Mouse (Mus musculus): ENCODE data around the gene Gm49425. TPM values are rescaled to one million over a fixed set of nuclear protein-coding genes. Genes with fewer than 3 reads are reported as not detected.

Gm49425 gene
- not detected for polyA plus RNA-seq (2014; fragmentation: Illumina TruSeq; extraction: RNeasy Lipid Tissue Mini Kit (QIAGEN cat#74804); ENCODE audit: low read depth, low replicate concordance)

DNA sequence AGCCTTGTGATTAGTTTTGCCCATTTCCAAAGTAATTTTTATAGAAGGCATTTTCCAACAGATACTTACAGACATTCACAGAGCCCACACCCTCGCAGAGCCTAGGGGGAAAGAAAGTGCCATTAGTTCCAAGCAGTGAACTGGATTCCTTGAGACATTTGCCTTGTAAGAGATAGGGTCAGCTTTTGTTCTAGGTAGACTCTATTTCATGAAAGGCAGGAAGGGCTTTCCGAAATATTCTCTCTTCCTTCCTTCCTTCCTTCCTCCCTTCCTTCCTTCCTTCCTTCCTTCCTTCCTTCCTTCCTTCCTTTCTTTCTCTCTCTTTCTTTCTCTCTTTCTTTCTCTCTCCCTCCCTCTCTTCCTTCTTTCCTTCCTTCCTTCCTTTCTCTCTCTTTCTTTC is at the start of gene Gm49425:
TSS of gene Gm49425 (minus strand) at position 101 of the 400 bp plus-strand sequence.

DNA sequence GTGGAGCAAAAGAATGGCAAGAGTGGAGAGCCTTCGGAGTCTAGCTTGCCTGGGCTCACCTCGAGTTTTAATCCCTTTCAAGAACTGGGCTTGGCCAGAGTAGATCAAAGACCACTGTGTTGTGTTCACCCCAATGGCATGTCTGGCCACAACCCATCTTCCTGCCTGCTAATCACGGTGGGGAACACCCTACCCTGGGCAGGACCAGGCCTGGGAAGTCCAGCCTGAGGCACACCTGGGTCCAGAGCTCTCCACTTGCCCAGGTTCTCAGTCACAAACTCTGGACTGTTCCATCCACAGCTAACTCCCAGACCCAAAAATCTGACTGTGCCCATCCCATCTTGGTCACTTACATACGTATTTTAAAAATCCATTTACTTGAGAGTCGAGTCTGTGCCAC is 45.8 kb upstream of the Gm49425 start, which contains the start of gene Krt90:
TSS of gene Krt90 (minus strand) at position 101 of the 400 bp plus-strand sequence.

DNA sequence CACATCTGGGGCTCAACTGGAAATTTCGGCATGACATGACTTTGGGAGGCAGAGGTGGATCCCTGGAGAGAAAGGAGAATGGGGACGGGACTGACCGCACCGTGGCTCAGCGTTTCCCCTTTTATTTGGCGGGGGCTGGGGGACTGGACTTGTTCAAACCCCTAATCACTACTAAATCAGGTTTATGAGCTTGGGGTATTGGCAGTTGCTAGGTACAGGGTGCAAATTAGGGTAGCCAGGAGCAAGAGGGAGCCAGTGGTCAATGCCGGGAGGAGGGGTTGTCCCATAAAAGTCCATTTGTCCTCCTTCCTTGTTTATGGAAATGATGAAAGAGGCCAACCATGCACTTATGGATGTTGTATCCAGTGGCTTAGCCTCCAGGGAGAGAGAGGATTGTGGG is 33.5 kb upstream of the Gm49425 start, which contains the start of gene Krt82:
TSS of gene Krt82 (minus strand) at position 101 of the 400 bp plus-strand sequence.

DNA sequence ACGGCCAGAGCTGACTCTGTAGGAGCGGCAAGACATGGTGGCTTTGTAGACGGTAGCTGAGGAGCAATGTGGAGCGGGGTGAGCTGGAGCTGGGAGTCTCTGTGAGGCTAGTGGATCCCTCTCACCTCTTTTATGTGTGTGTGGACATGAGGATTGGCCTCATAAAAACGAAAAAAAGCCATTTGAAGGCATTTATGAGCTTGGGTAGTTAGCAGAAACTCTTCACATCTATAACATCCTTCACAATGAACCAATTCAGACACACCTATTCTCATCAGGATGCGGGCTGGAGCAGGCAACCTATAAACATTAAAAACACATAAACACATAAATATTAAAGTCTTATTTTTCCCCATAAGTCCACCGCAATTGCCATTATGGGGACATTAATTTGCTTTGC is 15.7 kb upstream of the Gm49425 start, which contains the start of gene Krt84:
TSS of gene Krt84 (minus strand) at position 101 of the 400 bp plus-strand sequence.

DNA sequence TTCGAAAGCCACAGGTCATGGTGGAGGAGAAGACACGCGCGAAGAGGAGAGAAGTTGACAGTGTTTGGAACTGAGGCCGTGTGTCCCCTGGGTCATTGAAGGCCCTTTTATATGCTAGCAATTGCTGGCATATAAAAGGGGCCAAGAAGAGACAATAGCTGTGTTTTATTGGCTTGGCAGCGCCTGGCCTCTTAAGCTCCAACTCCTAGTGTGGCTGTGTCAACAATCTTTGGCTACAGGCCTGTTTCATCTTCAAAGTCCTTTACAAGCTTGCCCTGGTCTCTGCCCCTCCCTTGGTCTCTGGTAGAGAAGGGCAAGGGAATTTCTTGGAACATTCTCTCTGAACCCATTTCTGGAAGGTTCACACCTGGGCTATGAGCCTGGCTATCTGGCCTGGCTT is 25.6 kb downstream of the Gm49425 start, which contains the start of gene Krt83:
TSS of gene Krt83 (minus strand) at position 82 of the 400 bp plus-strand sequence.

DNA sequence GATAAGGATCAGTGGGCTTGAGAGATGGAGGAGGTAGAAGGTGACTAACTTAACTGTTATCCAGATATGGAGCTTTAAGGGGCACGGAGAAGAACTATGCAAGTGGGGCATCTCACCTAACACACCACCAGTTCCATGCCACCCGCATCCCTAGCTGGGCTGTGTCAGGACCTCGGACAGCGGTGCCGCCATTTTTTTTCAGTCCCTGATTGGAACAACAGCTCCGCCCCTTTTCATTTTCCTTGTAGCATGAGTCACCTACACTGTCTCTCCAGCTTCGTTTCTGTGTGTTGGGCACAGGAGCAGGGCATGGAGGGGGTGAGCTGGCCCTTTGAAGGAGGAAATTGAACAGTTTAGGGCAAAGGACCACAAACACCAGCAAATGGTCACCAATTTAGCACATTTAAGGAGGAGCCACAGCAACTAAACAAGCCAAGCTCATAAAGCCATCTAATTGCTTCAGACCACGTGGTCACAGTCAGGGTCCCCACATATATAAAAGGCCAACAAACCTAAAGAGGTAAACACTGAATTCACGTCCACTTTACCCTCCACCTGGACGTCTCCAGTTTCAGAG is 44.0 kb downstream of the Gm49425 start, which contains the start of gene Krt86:
TSS of gene Krt86 (plus strand) at position 527 of the 577 bp plus-strand sequence.

Other genes starting within 250 kb of the Gm49425 start
- gene Atg101, start 233.0 kb downstream of the Gm49425 start, polyA plus RNA-seq (2014; fragmentation: Illumina TruSeq; extraction: RNeasy Lipid Tissue Mini Kit (QIAGEN cat#74804); ENCODE audit: low read depth, low replicate concordance): not detected
- not detected for gene 6030408B16Rik, start 224.0 kb downstream of the Gm49425 start, polyA plus RNA-seq (2014; fragmentation: Illumina TruSeq; extraction: RNeasy Lipid Tissue Mini Kit (QIAGEN cat#74804); ENCODE audit: low read depth, low replicate concordance)
- gene Krt80, start 147.1 kb downstream of the Gm49425 start, polyA plus RNA-seq (2014; fragmentation: Illumina TruSeq; extraction: RNeasy Lipid Tissue Mini Kit (QIAGEN cat#74804); ENCODE audit: low read depth, low replicate concordance): not detected
- gene Krt7, start 106.2 kb downstream of the Gm49425 start, polyA plus RNA-seq (2014; fragmentation: Illumina TruSeq; extraction: RNeasy Lipid Tissue Mini Kit (QIAGEN cat#74804); ENCODE audit: low read depth, low replicate concordance): 5.0 TPM
- 0.50 TPM for gene Krt87, start 78.5 kb downstream of the Gm49425 start, polyA plus RNA-seq (2014; fragmentation: Illumina TruSeq; extraction: RNeasy Lipid Tissue Mini Kit (QIAGEN cat#74804); ENCODE audit: low read depth, low replicate concordance)
- gene Krt88, start 69.5 kb downstream of the Gm49425 start, polyA plus RNA-seq (2014; fragmentation: Illumina TruSeq; extraction: RNeasy Lipid Tissue Mini Kit (QIAGEN cat#74804); ENCODE audit: low read depth, low replicate concordance): not detected
- gene Krt81, start 53.5 kb downstream of the Gm49425 start, polyA plus RNA-seq (2014; fragmentation: Illumina TruSeq; extraction: RNeasy Lipid Tissue Mini Kit (QIAGEN cat#74804); ENCODE audit: low read depth, low replicate concordance): not detected
- gene Krt86, start 43.8 kb downstream of the Gm49425 start, polyA plus RNA-seq (2014; fragmentation: Illumina TruSeq; extraction: RNeasy Lipid Tissue Mini Kit (QIAGEN cat#74804); ENCODE audit: low read depth, low replicate concordance): not detected
- gene Krt83, start 25.7 kb downstream of the Gm49425 start, polyA plus RNA-seq (2014; fragmentation: Illumina TruSeq; extraction: RNeasy Lipid Tissue Mini Kit (QIAGEN cat#74804); ENCODE audit: low read depth, low replicate concordance): not detected
- not detected for gene Krt84, start 15.6 kb upstream of the Gm49425 start, polyA plus RNA-seq (2014; fragmentation: Illumina TruSeq; extraction: RNeasy Lipid Tissue Mini Kit (QIAGEN cat#74804); ENCODE audit: low read depth, low replicate concordance)
- not detected for gene Krt82, start 33.4 kb upstream of the Gm49425 start, polyA plus RNA-seq (2014; fragmentation: Illumina TruSeq; extraction: RNeasy Lipid Tissue Mini Kit (QIAGEN cat#74804); ENCODE audit: low read depth, low replicate concordance)
- gene Krt90, start 45.7 kb upstream of the Gm49425 start, polyA plus RNA-seq (2014; fragmentation: Illumina TruSeq; extraction: RNeasy Lipid Tissue Mini Kit (QIAGEN cat#74804); ENCODE audit: low read depth, low replicate concordance): not detected
- gene Krt75, start 56.6 kb upstream of the Gm49425 start, polyA plus RNA-seq (2014; fragmentation: Illumina TruSeq; extraction: RNeasy Lipid Tissue Mini Kit (QIAGEN cat#74804); ENCODE audit: low read depth, low replicate concordance): not detected
- gene Gm5414, start 110.9 kb upstream of the Gm49425 start, polyA plus RNA-seq (2014; fragmentation: Illumina TruSeq; extraction: RNeasy Lipid Tissue Mini Kit (QIAGEN cat#74804); ENCODE audit: low read depth, low replicate concordance): not detected
- gene Gm5478, start 130.1 kb upstream of the Gm49425 start, polyA plus RNA-seq (2014; fragmentation: Illumina TruSeq; extraction: RNeasy Lipid Tissue Mini Kit (QIAGEN cat#74804); ENCODE audit: low read depth, low replicate concordance): not detected
- not detected for gene Krt6b, start 163.0 kb upstream of the Gm49425 start, polyA plus RNA-seq (2014; fragmentation: Illumina TruSeq; extraction: RNeasy Lipid Tissue Mini Kit (QIAGEN cat#74804); ENCODE audit: low read depth, low replicate concordance)
- gene Krt6a, start 177.0 kb upstream of the Gm49425 start, polyA plus RNA-seq (2014; fragmentation: Illumina TruSeq; extraction: RNeasy Lipid Tissue Mini Kit (QIAGEN cat#74804); ENCODE audit: low read depth, low replicate concordance): not detected
- not detected for gene Krt5, start 195.6 kb upstream of the Gm49425 start, polyA plus RNA-seq (2014; fragmentation: Illumina TruSeq; extraction: RNeasy Lipid Tissue Mini Kit (QIAGEN cat#74804); ENCODE audit: low read depth, low replicate concordance)
- gene Krt71, start 225.8 kb upstream of the Gm49425 start, polyA plus RNA-seq (2014; fragmentation: Illumina TruSeq; extraction: RNeasy Lipid Tissue Mini Kit (QIAGEN cat#74804); ENCODE audit: low read depth, low replicate concordance): not detected

All from sigmoid colon, adult 10 weeks (tissue).